Mouse (Mus musculus) layer of hippocampus, postnatal 36 days (tissue): ENCODE data around the gene Opa3. TPM values are rescaled to one million over a fixed set of nuclear protein-coding genes. Genes with fewer than 3 reads are reported as not detected.

Experiments used
- DNase-seq, 2 experiments: peaks; one replicate each; pipeline ENCODE4 v3.0.0; 2022
- total RNA-seq, 2 experiments: library from RNA; stranded (reverse); gene quantifications; 2 replicates each; pipeline ENCODE4 v1.2.3; 2021

The Opa3 gene
- total RNA-seq = 10 to 100 TPM; 40.5 to 40.8 TPM

DNA sequence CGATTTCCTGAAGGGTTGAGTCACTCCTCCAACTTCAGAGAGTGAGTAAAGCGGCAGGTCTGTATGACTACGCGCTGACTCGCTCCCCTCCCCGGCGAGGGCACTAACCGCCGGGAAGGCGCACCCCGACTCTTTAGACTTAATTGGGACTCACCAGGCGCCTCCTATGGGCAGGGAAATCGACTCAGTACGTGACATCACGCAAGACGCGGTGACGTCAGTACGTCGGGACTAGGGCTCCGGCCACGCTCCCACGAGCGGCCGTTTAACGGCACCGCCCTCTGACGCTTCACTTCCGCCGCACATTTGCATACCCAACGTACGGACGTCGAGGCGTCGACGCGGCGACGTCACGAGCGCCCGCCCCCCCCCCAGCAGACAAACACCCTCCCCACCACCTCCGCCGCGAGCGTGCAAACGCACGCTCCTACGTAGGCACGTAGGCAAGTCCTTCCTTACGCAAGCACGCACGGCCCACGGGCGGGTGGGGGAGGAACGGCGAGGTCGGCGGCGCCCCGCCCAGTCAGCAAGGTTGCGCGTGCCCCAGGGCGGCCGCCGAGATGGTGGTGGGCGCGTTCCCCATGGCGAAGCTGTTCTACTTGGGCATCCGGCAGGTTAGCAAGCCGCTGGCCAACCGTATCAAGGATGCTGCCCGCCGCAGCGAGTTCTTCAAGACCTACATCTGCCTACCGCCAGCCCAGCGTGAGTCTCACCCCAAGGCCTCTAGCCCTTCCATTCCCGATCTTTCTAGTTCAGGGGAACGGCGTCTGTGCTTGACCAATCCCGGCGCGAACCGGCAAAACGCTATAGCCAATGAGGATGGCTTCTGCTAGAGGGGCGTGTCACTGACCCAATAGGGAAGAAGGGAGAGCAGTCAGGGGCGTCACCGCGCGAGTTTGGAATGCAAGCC is at the start of gene Opa3:
Opa3 (plus strand) TSS at position 452 of the 910 bp plus-strand sequence.
- peak; percentile 99 for DNase-seq

DNA sequence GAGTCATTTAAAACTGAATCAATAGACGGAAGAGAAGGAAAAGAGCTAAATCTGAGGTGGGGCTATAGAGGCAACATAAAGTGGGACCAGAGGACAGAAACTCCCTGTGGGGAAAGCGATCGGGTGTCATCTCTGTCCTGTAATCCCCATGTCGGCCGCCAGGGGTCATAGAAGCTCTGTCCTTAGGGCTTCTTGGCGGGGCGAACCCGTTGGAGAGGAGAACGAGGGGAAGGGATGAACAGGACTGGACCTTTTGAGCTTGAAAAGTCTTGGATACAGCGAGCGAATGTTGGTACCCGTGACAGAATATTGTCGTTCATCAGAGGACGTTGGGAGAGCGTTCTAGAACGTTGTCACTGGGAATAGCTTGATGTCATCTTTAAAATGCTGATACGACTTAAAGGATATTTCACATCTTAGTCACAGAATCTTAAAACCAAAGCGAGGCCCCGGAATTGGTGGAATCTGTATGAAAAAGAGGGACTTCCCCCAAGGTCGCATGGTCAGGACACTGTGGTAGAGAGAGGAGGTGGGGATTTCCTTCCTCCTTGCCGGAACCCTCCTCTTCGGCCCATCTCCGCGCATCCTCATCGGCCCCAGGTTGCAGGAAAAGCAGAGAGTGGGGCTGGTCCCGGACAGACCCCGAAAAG is 49.6 kb upstream of the Opa3 start:
- peak; percentile 78 to 80 for DNase-seq

DNA sequence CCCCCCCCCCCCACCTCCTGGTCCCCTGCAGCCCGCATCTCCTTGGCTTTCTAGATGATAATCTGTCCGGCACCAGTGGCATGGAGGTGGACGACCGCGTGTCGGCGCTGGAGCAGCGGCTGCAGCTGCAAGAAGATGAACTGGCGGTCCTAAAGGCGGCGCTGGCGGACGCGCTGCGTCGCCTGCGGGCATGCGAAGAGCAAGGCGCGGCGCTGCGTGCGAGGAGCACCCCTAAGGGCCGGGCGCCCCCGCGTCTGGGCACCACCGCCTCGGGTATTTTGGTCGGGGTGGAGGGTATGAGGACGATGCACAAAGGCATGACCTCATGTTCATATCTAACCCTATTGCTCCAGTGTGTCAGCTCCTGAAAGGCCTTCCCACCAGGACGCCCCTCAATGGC is 49.0 kb upstream of the Opa3 start:
- DNase-seq = peak; percentile 48 to 55

DNA sequence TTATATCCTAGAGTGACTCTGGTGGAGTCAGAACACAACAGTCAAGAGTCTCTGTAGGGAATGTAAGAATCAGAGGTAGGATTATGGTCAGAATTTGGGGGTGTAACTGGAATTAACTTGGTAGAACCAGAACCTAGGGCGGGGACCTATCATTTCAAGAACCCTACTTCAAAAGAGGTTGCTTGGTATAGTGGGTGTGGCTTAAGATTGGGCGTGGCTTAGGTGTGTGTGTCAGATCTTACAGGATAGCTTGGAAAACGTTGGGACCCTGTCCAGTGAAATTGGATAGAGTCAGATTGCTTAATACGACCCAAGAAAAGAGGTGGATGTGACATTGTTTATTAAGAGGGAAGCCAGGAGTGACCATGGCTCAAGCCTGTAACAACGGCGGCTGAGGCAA is 48.2 kb upstream of the Opa3 start:
- DNase-seq = no peak

DNA sequence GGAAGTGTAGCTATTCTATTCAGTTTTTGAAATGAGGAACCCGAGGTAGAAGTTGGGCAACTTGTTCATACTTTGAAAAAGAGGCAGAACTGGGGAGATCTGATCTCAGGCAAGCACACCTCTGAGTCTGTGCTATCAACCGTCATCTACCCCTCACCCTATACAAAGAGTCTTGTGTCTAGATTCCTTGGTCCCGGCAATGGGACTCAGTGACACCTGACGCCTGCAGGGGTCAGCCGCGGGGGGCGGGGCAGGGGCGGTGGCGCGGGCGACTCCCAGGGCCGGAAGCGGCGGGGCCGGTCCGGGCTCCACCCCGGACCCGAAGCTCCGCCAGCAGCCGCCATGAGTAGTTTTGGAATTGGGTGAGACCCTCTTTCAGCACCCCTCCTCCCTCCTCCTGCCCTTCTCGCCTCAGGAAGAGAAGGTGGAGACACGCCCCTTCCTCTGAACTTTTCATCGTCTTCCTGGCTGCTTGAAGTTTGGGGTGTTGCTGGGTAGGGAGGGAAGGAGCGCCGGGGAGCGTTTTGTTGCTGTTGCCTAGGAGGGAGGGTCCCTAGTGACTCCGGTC is 47.2 kb upstream of the Opa3 start:
- no peak for DNase-seq

DNA sequence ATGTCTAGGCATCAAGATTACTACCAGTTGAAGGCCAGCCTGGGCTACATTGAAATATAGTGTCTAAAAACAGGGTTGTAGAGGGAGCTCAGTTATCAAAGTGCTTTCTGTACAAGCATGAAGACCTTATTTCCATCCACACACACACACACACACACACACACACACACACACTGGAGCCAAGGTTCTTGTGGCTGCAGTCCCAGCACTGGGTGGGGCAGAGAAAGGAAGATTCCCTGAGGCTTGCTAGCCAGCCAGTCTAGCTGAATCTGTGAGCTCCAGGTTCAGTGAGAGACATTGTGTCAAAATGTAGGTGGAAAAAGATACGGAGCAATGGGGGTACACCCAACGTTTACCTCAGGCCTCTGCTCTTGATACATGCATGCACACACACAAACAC is 43.9 kb upstream of the Opa3 start:
- DNase-seq = no peak

DNA sequence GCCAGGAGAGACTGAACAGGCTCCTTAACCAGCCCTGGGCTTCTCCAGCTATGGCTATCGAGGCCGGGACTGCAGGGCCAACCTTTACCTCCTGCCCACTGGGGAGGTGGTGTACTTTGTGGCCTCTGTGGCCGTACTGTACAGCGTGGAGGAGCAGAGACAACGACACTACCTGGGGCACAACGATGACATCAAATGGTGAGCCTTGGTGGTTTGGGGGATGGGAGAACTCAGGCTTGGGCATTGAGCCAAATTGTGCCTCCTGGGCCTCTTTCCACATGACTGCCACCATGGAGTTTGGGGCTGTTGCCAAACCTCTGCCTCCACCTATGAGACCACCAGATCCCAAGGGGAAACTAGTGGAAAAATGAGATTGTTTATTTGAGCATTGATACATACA is 43.4 kb upstream of the Opa3 start:
- DNase-seq = no peak

DNA sequence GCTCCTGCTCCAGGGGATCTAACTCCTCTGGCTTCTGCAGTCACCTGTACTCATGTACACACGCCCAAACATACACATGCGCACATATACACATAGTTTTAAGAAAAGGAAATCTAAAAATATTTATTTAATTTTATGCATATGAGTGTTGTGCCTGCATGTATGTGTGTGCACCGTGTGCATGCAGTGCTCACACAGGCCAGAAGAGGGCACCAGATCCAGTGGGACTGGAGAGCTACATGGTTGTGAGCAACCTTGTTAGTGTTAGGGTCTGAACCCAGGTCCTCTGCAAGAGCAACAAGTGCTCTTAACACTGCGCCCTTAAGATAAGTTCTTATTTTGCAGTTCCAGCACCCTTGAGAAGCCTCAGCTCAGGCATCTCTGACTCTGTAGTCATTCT is 33.5 kb upstream of the Opa3 start:
- DNase-seq = no peak

DNA sequence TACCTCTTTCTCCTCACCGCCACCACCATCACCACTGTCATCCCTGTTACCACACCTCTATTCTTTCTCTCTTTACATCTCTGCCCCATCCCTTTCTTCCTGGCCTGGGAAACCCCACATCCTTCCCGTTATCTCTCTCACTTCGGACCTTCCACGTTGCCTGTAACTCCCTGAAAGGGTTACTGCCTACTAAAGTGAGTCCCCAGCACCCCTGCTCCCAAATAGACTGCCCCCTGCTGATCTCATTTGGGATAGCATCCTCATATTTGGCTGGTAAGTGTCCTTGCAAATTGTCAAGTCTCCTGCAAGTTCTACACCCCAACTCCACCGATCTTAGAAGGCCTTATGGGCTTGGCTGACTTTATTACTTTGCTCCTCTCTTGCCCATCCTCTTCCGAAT is 31.5 kb upstream of the Opa3 start:
- DNase-seq = no peak

DNA sequence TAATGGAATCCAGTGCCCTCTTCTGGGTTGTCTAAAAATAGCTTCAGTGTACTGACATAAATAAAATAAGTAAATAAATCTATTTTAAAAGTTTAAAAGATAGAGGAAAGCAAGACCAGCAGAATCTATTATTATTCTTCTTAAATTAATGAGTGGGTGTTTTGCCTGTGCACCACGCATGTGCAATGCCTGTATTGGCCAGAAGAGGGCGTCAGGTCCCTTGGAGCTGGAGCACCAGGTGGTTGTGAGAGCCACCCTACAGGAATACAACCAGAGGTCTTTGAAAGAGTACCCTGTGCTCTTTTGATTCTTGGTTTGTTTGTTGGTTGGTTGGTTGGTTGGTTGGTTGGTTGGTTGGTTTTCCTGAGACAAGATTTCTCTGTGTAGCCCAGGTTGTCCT is 30.1 kb upstream of the Opa3 start:
- no peak for DNase-seq

DNA sequence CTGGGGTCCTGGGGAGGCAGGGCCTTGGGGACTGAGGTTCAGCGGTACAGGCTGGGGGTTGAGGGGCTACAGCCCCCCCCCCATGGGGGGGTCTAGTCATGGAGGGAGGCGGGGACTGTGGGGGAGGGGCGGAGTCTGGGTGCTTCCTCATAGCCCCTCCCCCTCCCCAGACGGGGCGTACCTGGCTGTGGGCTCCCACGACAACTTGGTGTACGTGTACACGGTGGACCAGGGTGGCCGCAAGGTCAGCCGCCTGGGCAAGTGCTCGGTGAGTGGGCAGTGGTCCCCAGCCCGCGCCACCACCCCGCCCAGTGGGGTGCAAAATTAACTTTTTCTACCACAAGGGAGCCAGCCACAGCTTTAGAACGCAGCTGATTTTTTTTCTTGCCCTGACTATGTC is 26.5 kb upstream of the Opa3 start:
- DNase-seq = no peak

DNA sequence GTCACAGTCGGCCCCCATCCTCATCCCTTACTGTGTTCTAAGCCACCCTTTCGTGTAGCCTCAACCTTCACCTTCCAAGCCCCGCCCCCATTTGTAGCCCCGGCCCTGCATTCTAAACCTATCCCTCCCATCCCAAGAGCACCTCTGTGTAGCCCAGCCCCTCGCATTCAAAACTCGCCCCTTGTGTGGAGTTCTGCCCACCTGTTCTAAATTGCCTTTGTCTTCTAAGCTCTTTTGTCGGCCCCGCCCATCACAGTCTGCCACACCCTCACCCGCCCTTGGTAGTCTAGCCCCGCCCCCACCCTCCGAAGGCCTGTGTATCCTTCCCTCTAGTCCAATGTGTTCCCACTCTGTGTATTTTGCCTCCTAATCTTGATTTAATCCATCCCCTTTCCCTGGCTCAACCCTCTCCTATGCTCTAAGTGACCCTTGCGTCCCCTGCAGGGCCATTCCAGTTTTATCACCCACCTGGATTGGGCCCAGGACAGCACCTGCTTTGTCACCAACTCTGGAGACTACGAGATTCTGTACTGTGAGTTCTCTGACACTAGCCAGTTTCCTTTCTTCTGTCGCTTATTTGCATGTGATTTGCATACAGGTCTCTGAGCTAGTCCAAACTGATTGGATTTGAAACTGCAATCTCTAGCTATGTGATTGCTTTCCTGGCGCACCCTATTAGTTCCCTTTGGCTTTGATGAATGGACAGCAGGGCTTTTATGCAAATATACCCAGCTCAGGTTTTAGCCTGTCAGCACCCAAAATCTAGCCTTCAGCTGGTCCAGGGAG is 25.9 kb upstream of the Opa3 start:
- no peak for DNase-seq

DNA sequence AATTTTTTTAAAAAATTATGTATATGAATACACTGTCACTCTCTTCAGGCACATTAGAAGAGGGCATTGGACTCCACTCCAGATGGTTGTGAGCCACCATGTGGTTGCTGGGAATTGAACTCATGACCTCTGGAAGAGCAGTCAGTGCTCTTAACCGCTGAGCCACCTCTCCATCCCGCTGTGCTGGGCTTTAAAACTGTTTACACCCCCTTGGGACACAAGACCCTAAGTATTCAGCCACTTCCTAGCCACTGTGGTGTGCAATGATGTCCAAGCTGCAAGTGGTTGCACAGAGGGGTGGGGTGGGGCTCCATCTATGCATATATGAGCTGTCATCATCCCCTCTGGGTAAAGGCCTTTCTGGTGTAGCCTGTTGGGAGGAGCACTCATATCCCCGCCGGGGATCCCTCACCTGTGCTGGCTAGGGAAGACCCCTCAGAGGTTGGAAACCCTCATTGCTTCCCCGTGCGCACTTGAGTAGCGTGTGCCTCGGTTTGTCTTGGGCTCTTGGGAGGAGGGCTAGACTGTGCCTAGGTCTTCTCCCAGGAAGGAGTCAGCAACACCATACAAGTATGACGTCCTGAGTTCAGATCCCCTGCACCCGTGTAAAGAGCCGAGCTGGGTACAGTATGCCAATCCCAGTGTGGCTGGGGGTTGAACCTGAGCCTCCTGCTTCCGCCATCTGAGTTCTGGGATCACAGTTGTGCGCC is 19.8 kb upstream of the Opa3 start:
- DNase-seq = no peak

DNA sequence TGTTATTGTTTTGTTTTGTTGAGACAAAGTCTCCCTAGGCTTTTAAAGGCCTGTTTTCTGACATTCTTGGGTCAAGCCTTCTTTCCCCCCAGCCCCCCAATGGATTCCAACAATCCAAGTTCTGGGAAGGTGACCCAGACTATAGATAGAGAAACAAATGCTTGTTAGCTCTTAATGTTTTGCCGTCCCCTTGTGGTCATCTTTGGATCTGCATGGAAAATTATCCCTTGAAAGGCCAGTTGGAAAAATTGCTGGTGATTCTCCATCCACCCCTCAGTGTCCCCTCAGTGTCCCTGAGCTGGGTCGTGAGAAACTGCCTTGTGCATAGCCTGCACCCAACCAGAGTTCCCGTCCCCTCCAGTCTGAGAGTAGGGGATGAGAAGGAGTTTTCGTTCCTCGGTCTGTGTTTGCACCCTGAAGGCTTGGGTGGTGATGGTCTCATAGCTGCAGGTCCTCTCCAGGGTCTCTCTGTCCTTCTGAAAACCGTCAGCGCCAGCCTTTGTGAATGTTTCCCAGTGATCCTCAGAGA is 19.1 kb upstream of the Opa3 start:
- DNase-seq = peak in 1 of 2 experiments; percentile 36

DNA sequence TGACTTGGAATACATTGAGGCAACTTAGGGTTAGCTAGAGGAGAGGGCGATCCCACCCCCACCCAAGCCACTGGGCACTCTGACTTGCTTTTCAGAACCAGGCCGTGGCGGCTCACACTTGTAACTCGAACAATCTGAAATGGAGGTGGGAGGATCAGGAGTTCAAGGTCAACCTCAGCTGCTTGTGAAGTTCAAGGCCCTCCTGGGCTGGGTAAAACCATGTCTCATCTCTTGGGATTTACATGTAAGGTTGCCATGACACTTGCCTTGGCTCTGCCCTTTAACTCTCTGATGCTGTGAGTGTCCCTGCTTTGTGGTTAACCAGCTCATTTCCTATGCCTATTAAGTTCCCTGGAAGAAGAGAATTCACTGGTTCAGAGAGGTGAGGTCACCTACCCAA is 18.6 kb upstream of the Opa3 start:
- DNase-seq = no peak

DNA sequence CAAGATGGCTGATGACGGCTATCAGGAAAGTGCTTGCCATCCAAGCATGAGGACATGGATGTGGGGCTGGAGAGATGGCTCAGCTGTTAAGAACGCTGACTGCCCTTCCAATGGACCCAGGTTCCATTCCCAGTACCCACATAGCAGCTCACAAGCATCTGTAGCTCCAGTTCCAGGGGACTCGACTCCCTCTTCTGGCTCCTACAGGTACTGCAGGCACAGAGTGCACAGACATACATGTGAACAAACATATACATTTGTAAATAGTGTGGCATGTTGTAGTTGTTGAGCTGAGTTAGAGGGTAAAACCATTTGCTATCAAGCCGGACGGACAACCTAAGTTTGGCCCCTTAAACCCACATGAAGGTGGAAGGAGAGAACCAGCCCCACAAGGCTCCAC is 18.1 kb upstream of the Opa3 start:
- DNase-seq = no peak

DNA sequence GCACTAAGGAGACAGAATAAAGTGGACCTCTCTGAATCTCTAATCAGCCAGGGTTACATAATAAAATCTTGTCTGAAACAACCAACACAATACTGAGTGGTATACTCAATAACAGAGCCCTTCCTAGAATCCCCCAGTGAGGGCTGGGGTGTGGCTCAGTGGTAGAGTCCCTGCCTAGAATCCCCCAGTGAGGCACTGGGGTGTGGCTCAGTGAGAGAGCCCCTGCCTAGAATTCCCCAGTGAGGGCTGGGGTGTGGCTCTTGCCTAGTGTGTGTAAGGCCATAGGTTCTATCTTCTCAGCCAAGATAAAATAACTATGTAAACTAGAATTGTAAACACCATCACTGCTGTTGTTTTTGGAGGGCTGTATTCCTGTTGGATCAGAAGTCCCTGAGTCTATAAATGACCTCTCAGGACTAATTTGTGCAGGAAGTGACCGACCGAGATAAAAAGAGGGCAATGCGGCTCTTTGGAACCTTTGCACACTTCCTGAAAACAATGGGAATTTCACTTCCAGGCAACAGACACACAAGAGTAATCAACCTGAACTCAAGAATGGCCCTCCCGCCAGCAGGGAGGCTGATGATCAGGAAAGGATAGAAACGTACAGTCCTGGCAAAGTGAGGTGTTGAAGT is 17.0 kb upstream of the Opa3 start:
- DNase-seq = no peak

DNA sequence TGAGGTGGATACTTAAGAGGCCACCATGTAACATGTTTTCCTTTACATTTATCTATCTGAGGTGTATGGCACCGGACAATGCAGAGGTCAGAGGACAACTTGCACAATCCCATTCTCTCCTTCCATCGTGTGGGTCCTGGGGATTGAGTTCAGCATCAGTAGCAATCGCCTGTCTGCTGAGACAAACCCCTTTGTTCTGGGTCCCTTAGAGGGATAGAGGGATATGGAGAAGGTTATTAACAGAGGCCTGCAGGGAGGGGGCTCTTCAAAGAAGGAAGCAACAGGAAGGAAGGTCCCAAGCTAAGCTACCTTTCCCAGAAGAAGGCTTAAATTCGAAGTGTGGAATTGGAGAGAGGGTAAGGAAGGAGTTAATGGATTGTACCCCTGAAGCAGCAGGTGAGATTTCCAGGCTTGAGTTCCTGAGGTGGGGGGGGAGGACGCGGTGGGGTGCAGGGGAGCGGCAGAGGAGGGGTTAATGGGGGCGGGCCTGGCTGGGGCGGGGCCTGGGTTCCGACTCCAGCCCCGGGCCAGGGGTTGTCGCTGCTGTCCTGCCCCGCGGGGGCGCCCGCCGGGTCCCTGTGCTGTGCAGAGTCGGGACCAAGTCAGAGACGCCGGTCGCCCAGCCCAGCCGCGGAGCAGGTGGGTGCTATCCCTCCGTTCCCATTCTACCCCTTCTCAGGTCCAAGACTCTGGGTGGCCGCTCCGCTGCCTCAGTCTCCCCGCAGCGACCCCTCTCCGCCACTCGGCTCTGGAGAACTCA is 16.0 kb upstream of the Opa3 start, which contains the start of gene Gpr4:
Gpr4 (plus strand) TSS at position 543 of the 760 bp plus-strand sequence.
- DNase-seq = no peak

DNA sequence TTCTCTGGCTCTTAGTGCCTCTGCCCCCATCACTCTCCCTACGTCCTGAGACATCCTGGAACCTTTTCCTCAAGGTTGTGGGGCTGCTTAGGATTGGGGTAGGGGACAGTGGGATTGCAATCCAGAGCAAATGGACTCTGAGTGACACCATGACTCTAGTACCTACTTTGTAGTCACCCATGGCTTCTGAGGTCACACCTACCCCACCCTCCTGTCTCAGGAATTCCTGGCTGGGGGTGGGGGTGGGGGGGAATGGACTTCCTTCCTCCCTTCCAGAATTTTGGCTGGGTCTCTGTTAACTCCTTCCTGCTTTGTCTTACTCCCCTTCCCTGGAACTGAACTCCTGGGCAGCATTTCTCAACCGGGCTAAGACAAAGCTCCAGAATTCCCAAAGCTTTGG is 14.7 kb upstream of the Opa3 start:
- DNase-seq = no peak

DNA sequence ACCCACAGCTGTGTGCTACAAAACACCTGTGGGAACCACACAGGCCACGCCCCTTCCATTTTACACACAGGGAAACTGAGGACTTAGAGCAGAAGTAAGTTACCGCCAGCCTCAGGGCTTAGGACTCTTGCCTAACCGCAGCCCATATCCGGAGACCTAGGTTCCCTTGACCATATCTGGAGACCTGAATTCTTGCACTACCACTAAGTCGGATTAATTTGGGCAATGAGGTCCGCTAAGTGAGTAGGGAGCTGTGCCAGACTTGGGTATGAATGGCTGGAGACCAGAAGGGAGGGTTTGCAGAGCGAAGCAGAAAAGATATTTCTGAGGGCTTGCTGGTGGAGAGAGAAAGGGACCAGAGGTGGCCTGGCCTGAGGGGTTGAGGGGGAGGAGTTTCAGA is 13.8 kb upstream of the Opa3 start:
- no peak for DNase-seq

DNA sequence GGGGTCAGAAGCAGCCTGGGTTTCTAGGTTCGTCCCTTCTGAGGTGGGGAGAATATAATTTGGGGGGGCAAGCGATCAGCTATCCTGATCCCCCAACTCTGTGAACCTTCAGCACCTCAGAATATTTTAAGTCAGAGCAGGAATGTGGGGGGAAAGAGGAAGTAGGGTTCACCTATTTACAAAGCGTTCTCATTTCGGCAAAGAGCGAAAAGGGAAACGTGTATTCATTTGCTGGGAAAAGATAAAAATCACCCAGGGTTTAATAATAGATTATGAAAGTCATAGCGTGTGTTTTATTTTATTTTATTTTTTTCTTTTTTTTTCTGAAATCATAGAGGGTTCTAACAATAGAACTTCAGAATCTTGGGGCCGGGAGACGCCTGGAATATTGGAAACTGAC is 13.2 kb upstream of the Opa3 start:
- DNase-seq = no peak
